Mouse (Mus musculus) embryonic facial prominence, embryonic 13.5 days (tissue): ENCODE measurements around the gene Adora1. TPM values are rescaled to one million over a fixed set of nuclear protein-coding genes. Genes with fewer than 3 reads are reported as not detected.

Experiments used
- ATAC-seq: fragments of 200-750 bp; cut with Nextera tagmentation; 2 replicates; pipeline ENCODE4 v1.8.0; 2017; ENCODE audit warnings: low read depth; ENCODE audit not compliant: insufficient number of reproducible peaks, insufficient read depth, low FRiP score, low TSS enrichment
- H3K27ac ChIP-seq: fragments of 300-500 bp; sonication (generic); 2 replicates; pipeline ENCODE4 v1.5.1; 2015; ENCODE audit warnings: moderate library complexity, mild to moderate bottlenecking, inconsistent platforms
- H3K27me3 ChIP-seq: fragments of 300-500 bp; sonication (generic); 2 replicates; pipeline ENCODE4 v1.6.1; 2015; ENCODE audit warnings: mild to moderate bottlenecking, inconsistent platforms
- H3K36me3 ChIP-seq: fragments of 300-500 bp; sonication (generic); 2 replicates; pipeline ENCODE4 v1.6.1; 2015; ENCODE audit warnings: mild to moderate bottlenecking, inconsistent platforms
- H3K4me1 ChIP-seq: fragments of 300-500 bp; sonication (generic); 2 replicates; pipeline ENCODE4 v1.6.1; 2015; ENCODE audit warnings: inconsistent platforms
- H3K4me2 ChIP-seq: fragments of 300-500 bp; sonication (generic); 2 replicates; pipeline ENCODE4 v1.6.1; 2015; ENCODE audit warnings: moderate library complexity, mild to moderate bottlenecking, inconsistent platforms
- H3K4me3 ChIP-seq: fragments of 300-500 bp; sonication (generic); 2 replicates; pipeline ENCODE4 v1.5.1; 2015; ENCODE audit warnings: mild to moderate bottlenecking, inconsistent platforms
- H3K9ac ChIP-seq: fragments of 300-500 bp; sonication (generic); 2 replicates; pipeline ENCODE4 v1.6.1; 2015; ENCODE audit warnings: mild to moderate bottlenecking, inconsistent platforms
- H3K9me3 ChIP-seq: fragments of 300-500 bp; sonication (generic); 2 replicates; pipeline ENCODE4 v1.6.1; 2016; ENCODE audit warnings: inconsistent platforms
- WGBS: fragments of 180-500 bp; shearing (Covaris S2); methylation state at CpG from one replicate; pipeline ENCODE4 v1.1.7; 2015; ENCODE audit warnings: mixed read lengths; 5-methylcytosine and 5-hydroxymethylcytosine counted together
- polyA plus RNA-seq: library from polyadenylated mRNA; unstranded; fragments of >200 nt; fragmentation: Nextera tagmentation; extraction: Ambion mirVana; gene quantifications from 2 replicates; pipeline ENCODE4 v1.2.1, GENCODE M21; 2015

Adora1 gene
- polyA plus RNA-seq, 1 experiment from 2014 or later, result 1.5 TPM

- Histone ChIP-seq H3K4me2 (no peak overlapping the region), H3K4me3 (no peak overlapping the region), H3K36me3 (no peaks in the 10 kb centered on the region), H3K27ac (no peak overlapping the region), H3K9ac (no peak overlapping the region), H3K4me1 (no peaks in the 10 kb centered on the region), H3K9me3 (no peaks in the 10 kb centered on the region), H3K27me3 (no peaks in the 10 kb centered on the region)
- ATAC-seq, result no peak
- 86% methylated on average over 5 of the region's 5 CpGs for WGBS
These were observed 9.9 kb downstream of the Adora1 start for GRCm38 (mm10) chr1:134225375-134225774.

- Histone ChIP-seq H3K9me3 (no peaks in the 10 kb centered on the region), H3K36me3 (no peaks in the 10 kb centered on the region), H3K27ac (no peak overlapping the region), H3K27me3 (no peaks in the 10 kb centered on the region), H3K9ac (no peak overlapping the region), H3K4me3 (no peak overlapping the region), H3K4me2 (no peak overlapping the region), H3K4me1 (no peaks in the 10 kb centered on the region)
- no peak for ATAC-seq
- 85% methylated on average over 12 of the region's 12 CpGs for WGBS
These were observed 10.5 kb downstream of the Adora1 start for GRCm38 (mm10) chr1:134224649-134225227.

GRCm38 (mm10) chr1:134222122-134223055 is 12.8 kb downstream of the Adora1 start:
- Histone ChIP-seq H3K9ac (no peak overlapping the region), H3K27me3 (no peaks in the 10 kb centered on the region), H3K4me1 (no peaks in the 10 kb centered on the region), H3K4me2 (no peak overlapping the region), H3K27ac (no peak overlapping the region), H3K36me3 (no peaks in the 10 kb centered on the region), H3K9me3 (no peaks in the 10 kb centered on the region), H3K4me3 (no peak overlapping the region)
- ATAC-seq, result no peak
- WGBS, result 57% methylated on average over 8 of the region's 8 CpGs

GRCm38 (mm10) chr1:134221172-134221571 is 14.1 kb downstream of the Adora1 start:
- Histone ChIP-seq H3K4me3 (no peak overlapping the region), H3K9me3 (no peaks in the 10 kb centered on the region), H3K27ac (no peak overlapping the region), H3K4me1 (no peaks in the 10 kb centered on the region; the same call in 1 of the 2 replicates), H3K9ac (no peak overlapping the region), H3K4me2 (no peak overlapping the region), H3K27me3 (no peaks in the 10 kb centered on the region), H3K36me3 (no peaks in the 10 kb centered on the region)
- ATAC-seq, result no peak
- WGBS, result 94% methylated on average over 1 of the region's 1 CpGs

GRCm38 (mm10) chr1:134219608-134220007 is 15.6 kb downstream of the Adora1 start:
- Histone ChIP-seq H3K36me3 (no peaks in the 10 kb centered on the region), H3K27ac (no peak overlapping the region), H3K4me1 (peaks cover 6% of the 10 kb centered on the region), H3K27me3 (no peaks in the 10 kb centered on the region), H3K4me3 (no peak overlapping the region), H3K9me3 (no peaks in the 10 kb centered on the region), H3K4me2 (no peak overlapping the region), H3K9ac (no peak overlapping the region)
- 83% methylated on average over 5 of the region's 5 CpGs for WGBS
- no peak for ATAC-seq

- H3K4me2 ChIP-seq, result no peak overlapping the region
- no peaks in the 10 kb centered on the region for H3K36me3 ChIP-seq
- WGBS, result 82% methylated on average over 3 of the region's 3 CpGs
- no peaks in the 10 kb centered on the region for H3K9me3 ChIP-seq
- no peaks in the 10 kb centered on the region for H3K27me3 ChIP-seq
- no peak for ATAC-seq
- no peak overlapping the region for H3K4me3 ChIP-seq
- H3K4me1 ChIP-seq, result peaks cover 6% of the 10 kb centered on the region
- no peak overlapping the region for H3K9ac ChIP-seq
- H3K27ac ChIP-seq, result no peak overlapping the region
These were observed 17.3 kb downstream of the Adora1 start for GRCm38 (mm10) chr1:134217942-134218341.

- no peaks in the 10 kb centered on the region for H3K27me3 ChIP-seq
- H3K9ac ChIP-seq, result no peak overlapping the region
- H3K9me3 ChIP-seq, result no peaks in the 10 kb centered on the region
- H3K4me3 ChIP-seq, result no peak overlapping the region
- H3K27ac ChIP-seq, result no peak overlapping the region
- H3K36me3 ChIP-seq, result no peaks in the 10 kb centered on the region
- H3K4me2 ChIP-seq, result no peak overlapping the region
- 61% methylated on average over 12 of the region's 12 CpGs for WGBS
- peaks cover 6% of the 10 kb centered on the region for H3K4me1 ChIP-seq
- no peak for ATAC-seq
These were observed 18.2 kb downstream of the Adora1 start for GRCm38 (mm10) chr1:134217028-134217481.

GRCm38 (mm10) chr1:134216629-134216971 is 18.6 kb downstream of the Adora1 start:
- Histone ChIP-seq H3K4me2 (no peak overlapping the region), H3K36me3 (no peaks in the 10 kb centered on the region), H3K9me3 (no peaks in the 10 kb centered on the region), H3K4me1 (peaks cover 10% of the 10 kb centered on the region), H3K27me3 (no peaks in the 10 kb centered on the region), H3K4me3 (no peak overlapping the region), H3K9ac (no peak overlapping the region), H3K27ac (no peak overlapping the region)
- ATAC-seq, result no peak
- 85% methylated on average over 2 of the region's 2 CpGs for WGBS

- no peak overlapping the region for H3K4me3 ChIP-seq
- H3K4me1 ChIP-seq, result peaks cover 16% of the 10 kb centered on the region
- no peaks in the 10 kb centered on the region for H3K36me3 ChIP-seq
- no peak overlapping the region for H3K4me2 ChIP-seq
- H3K27me3 ChIP-seq, result no peaks in the 10 kb centered on the region
- 32% methylated on average over 11 of the region's 11 CpGs for WGBS
- H3K27ac ChIP-seq, result no peak overlapping the region
- H3K9me3 ChIP-seq, result no peaks in the 10 kb centered on the region
- no peak overlapping the region for H3K9ac ChIP-seq
- no peak for ATAC-seq
These were observed 19.2 kb downstream of the Adora1 start for GRCm38 (mm10) chr1:134215751-134216628.

- Histone ChIP-seq H3K4me1 (peaks cover 19% of the 10 kb centered on the region), H3K4me3 (no peak overlapping the region), H3K27ac (no peak overlapping the region), H3K27me3 (no peaks in the 10 kb centered on the region), H3K36me3 (no peaks in the 10 kb centered on the region), H3K9ac (no peak overlapping the region), H3K9me3 (no peaks in the 10 kb centered on the region), H3K4me2 (no peak overlapping the region)
- no peak for ATAC-seq
- 51% methylated on average over 7 of the region's 7 CpGs for WGBS
These were observed 20.2 kb downstream of the Adora1 start for GRCm38 (mm10) chr1:134215059-134215458.

- H3K36me3 ChIP-seq, result no peaks in the 10 kb centered on the region
- no peaks in the 10 kb centered on the region for H3K27me3 ChIP-seq
- ATAC-seq, result no peak
- 66% methylated on average over 7 of the region's 7 CpGs for WGBS
- no peak overlapping the region for H3K27ac ChIP-seq
- H3K4me3 ChIP-seq, result no peak overlapping the region
- no peak overlapping the region for H3K9ac ChIP-seq
- no peak overlapping the region for H3K4me2 ChIP-seq
- no peaks in the 10 kb centered on the region for H3K9me3 ChIP-seq
- peaks cover 19% of the 10 kb centered on the region for H3K4me1 ChIP-seq
These were observed 21.8 kb downstream of the Adora1 start for GRCm38 (mm10) chr1:134213405-134213804.
